Mouse (Mus musculus) midbrain, embryonic 16.5 days (tissue): ENCODE measurements around the gene Limch1. TPM values are rescaled to one million over a fixed set of nuclear protein-coding genes. Genes with fewer than 3 reads are reported as not detected.

Experiments
- ATAC-seq: fragments of 200-750 bp; cut with Nextera tagmentation; 2 replicates; pipeline ENCODE4 v1.8.0; 2017; ENCODE audit warnings: moderate TSS enrichment
- H3K27ac ChIP-seq: fragments of 300-500 bp; sonication (generic); 2 replicates; pipeline ENCODE4 v1.5.1; 2014; ENCODE audit warnings: mild to moderate bottlenecking, low read length, mixed read lengths
- H3K27me3 ChIP-seq: fragments of 300-500 bp; sonication (generic); 2 replicates; pipeline ENCODE4 v1.6.1; 2014; ENCODE audit warnings: low read depth, low read length, mixed read lengths; ENCODE audit not compliant: control insufficient read depth, insufficient read depth
- H3K36me3 ChIP-seq: fragments of 300-500 bp; sonication (generic); 2 replicates; pipeline ENCODE4 v1.6.1; 2014; ENCODE audit warnings: mild to moderate bottlenecking, low read length, moderate library complexity, mixed read lengths; ENCODE audit not compliant: control insufficient read depth, insufficient read depth
- H3K4me1 ChIP-seq: fragments of 300-500 bp; sonication (generic); 2 replicates; pipeline ENCODE4 v1.6.1; 2014; ENCODE audit warnings: mild to moderate bottlenecking, low read length, mixed read lengths; ENCODE audit not compliant: control insufficient read depth, insufficient read depth
- H3K4me2 ChIP-seq: fragments of 300-500 bp; sonication (generic); 2 replicates; pipeline ENCODE4 v1.6.1; 2014; ENCODE audit warnings: mild to moderate bottlenecking, low read length, mixed read lengths
- H3K4me3 ChIP-seq: fragments of 300-500 bp; sonication (generic); 2 replicates; pipeline ENCODE4 v1.5.1; 2014; ENCODE audit warnings: low read depth, mild to moderate bottlenecking, low read length, moderate library complexity, mixed read lengths
- H3K9ac ChIP-seq: fragments of 300-500 bp; sonication (generic); 2 replicates; pipeline ENCODE4 v1.6.1; 2014; ENCODE audit warnings: low read depth, low read length, mixed read lengths
- H3K9me3 ChIP-seq: fragments of 300-500 bp; sonication (generic); replicated peaks from 2 replicates; pipeline ENCODE4 v1.6.1; 2014; ENCODE audit warnings: mild to moderate bottlenecking, low read length, mixed read lengths; ENCODE audit not compliant: control insufficient read depth, poor library complexity, severe bottlenecking
- WGBS: fragments of 180-500 bp; shearing (Covaris S2); extraction: QIAGEN DNeasy Blood & Tissue Kit; methylation state at CpG from one replicate; pipeline ENCODE4 v1.1.7; 2014; 5-methylcytosine and 5-hydroxymethylcytosine counted together
- polyA plus RNA-seq: library from polyadenylated mRNA; unstranded; fragments of >200 nt; fragmentation: Nextera tagmentation; extraction: Ambion mirVana; gene quantifications from 2 replicates; pipeline ENCODE4 v1.2.1, GENCODE M21; 2015

Gene Limch1
- polyA plus RNA-seq, 1 experiment from 2014 or later = 48.8 TPM

GRCm38 (mm10) chr5:66731302-66731697 lies 14.3 kb upstream of the Limch1 start:
- WGBS = 32% methylated on average over 1 of the region's 1 CpGs
- Histone ChIP-seq H3K27me3 (no peaks in the 10 kb centered on the region; the same call in 1 of the 2 replicates), H3K4me2 (no peak overlapping the region), H3K4me3 (no peak overlapping the region), H3K27ac (peak overlapping the region; percentile 51), H3K9ac (no peak overlapping the region), H3K9me3 (no peaks in the 10 kb centered on the region), H3K4me1 (0 out of 2 replicates have a peak, but pooled peaks cover 6% of the 10 kb centered on the region), H3K36me3 (no peaks in the 10 kb centered on the region)
- no peak for ATAC-seq

- Histone ChIP-seq H3K36me3 (no peaks in the 10 kb centered on the region), H3K4me2 (no peak overlapping the region), H3K27ac (no peak overlapping the region), H3K27me3 (no peaks in the 10 kb centered on the region; the same call in 1 of the 2 replicates), H3K9me3 (no peaks in the 10 kb centered on the region), H3K9ac (no peak overlapping the region), H3K4me1 (0 out of 2 replicates have a peak, but pooled peaks cover 6% of the 10 kb centered on the region), H3K4me3 (no peak overlapping the region)
- no peak for ATAC-seq
- 100% methylated on average over 1 of the region's 1 CpGs for WGBS
These were observed 12.1 kb upstream of the Limch1 start for GRCm38 (mm10) chr5:66733556-66733955.

DNA sequence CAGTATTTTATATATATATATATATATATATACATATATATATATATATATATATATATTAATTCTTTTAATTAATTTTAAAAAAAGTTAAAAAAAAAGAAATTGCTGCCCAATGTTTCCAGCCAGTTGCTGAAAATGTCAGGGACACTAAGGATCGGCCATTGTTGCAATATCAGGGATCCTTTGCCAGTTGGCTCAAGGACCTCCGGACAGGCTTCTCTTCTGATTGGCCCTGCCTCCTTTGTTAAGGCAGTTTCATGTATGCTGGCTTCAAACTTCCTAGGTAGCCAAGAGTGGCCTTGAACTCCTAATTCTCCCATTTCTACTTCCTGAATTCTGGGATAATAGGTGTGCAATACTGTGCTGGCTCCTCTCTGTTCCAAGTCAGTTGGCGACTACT lies 6.3 kb upstream of the Limch1 start:
- Histone ChIP-seq H3K36me3 (no peaks in the 10 kb centered on the region), H3K27ac (no peak overlapping the region), H3K9ac (no peak overlapping the region), H3K4me2 (no peak overlapping the region), H3K27me3 (no peaks in the 10 kb centered on the region), H3K4me1 (no peaks in the 10 kb centered on the region), H3K9me3 (no peaks in the 10 kb centered on the region), H3K4me3 (no peak overlapping the region)
- WGBS = 96% methylated on average over 3 of the region's 3 CpGs
- no peak for ATAC-seq

DNA sequence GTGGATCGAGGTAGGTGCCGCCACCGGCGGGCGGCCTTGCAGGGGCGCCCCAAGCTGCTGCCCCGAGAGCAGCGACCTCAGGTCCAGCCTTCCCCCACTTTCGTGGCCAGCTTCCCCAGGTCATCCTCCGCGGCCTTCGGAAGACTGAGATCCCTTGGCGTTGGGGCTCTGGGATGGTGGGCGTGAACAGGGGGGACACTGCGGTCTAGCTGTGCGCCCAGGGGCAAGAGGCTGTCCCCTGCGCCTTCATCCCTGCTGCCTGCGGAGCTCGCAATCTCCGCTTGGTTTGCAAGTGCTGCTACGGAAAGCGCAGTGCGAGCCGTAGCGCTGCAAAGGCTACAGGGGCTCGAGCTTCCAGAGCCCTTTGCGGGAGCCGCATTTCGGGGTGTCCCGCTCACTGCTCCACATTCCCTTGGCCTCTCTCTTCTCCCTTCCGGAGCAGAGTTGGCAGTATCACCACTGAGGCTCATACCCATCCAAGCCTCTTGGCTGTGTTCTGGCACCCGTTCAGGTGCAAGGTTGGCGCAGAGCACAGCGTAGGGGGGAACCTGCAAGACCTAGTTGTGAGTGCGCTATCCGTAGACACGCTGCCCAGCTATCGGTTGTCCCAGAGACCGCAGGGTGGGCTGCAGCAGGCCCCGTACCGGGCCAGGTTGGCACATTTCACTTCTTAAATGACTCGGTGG lies 512 bp downstream of the Limch1 start:
- no peaks in the 10 kb centered on the region for H3K36me3 ChIP-seq
- peaks cover 26% of the 10 kb centered on the region for H3K4me1 ChIP-seq
- H3K4me3 ChIP-seq = peak overlapping the region; percentile 81
- no peaks in the 10 kb centered on the region for H3K9me3 ChIP-seq
- peak overlapping the region; percentile 90 for H3K4me2 ChIP-seq
- peak overlapping the region; percentile 91 for H3K27ac ChIP-seq
- peak overlapping the region; percentile 92 for H3K9ac ChIP-seq
- H3K27me3 ChIP-seq = no peaks in the 10 kb centered on the region
- under 1% methylated on average over 41 of the region's 42 CpGs for WGBS
- peak; percentile 78 for ATAC-seq

DNA sequence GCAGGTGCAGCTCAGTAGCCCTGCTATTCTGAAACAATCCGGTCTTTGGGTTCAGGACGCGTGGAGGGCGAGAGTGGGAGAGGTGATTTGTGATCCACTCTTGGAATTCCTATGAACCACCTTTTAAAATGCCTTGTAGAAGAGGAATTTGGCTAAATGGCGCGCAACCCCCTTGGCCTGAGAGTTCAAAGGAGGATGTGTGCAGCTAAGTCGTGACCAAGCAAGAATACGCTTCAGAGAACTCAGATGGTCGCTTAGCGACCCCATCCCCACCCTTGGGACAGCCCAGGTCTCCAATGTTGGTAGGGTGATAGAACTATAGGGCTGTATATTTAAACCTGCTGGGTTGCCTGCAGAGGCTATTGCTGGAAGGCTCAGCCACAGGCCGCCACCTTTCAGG lies 1.1 kb downstream of the Limch1 start:
- peak overlapping the region; percentile 92 for H3K9ac ChIP-seq
- H3K4me1 ChIP-seq = peaks cover 31% of the 10 kb centered on the region
- no peaks in the 10 kb centered on the region for H3K9me3 ChIP-seq
- no peaks in the 10 kb centered on the region for H3K36me3 ChIP-seq
- H3K4me2 ChIP-seq = peak overlapping the region; percentile 90
- no peaks in the 10 kb centered on the region for H3K27me3 ChIP-seq
- H3K4me3 ChIP-seq = peak overlapping the region; percentile 81
- WGBS = 5% methylated on average over 11 of the region's 11 CpGs
- H3K27ac ChIP-seq = peak overlapping the region; percentile 91
- ATAC-seq = no peak; the same call in 1 of the 2 replicates

- peak overlapping the region; percentile 26 for H3K4me3 ChIP-seq
- no peaks in the 10 kb centered on the region for H3K27me3 ChIP-seq
- H3K4me1 ChIP-seq = peaks cover 31% of the 10 kb centered on the region
- ATAC-seq = no peak
- H3K9me3 ChIP-seq = no peaks in the 10 kb centered on the region
- H3K27ac ChIP-seq = peak overlapping the region; percentile 45
- H3K36me3 ChIP-seq = no peaks in the 10 kb centered on the region
- H3K4me2 ChIP-seq = peak overlapping the region; percentile 90
- H3K9ac ChIP-seq = peak overlapping the region; percentile 57
- 6% methylated on average over 10 of the region's 10 CpGs for WGBS
These were observed 2.3 kb downstream of the Limch1 start for GRCm38 (mm10) chr5:66747761-66748430.

DNA sequence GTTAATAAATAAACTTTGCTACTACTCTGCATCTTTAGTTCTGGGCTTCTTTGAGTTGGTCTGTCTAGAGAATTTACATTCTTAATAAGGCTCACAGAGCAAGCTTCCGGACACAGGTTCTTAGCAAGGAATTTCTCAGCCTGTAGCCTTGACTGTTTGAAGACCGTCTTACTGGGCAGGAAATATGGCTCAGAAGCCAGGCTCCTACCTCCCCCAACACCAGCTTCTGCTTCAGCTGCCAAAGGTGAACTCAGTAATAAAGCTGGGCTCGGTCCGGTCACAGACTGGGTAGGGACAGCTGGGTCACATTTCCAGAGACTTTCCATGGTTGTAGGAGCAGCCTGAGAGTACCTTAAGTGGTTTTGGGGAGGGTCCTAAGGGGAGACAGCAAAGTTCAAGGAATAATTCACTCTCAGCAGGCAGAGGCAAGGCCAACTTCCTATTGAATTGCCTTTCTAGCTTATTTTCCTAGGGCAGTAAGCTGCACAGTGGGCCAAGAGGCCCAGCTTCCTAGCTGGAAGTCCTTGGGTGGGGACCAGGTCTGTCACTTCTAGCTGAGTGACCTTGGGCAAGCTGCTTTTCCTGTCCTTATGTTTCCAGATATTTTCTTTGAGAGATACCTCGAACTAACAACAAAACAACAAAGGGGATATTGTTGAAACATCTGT lies 3.0 kb downstream of the Limch1 start:
- Histone ChIP-seq H3K4me3 (peak overlapping the region; percentile 26; the same call in 1 of the 2 replicates), H3K9ac (no peak overlapping the region)
- WGBS = 26% methylated on average over 5 of the region's 5 CpGs

GRCm38 (mm10) chr5:66750641-66751040 lies 5.0 kb downstream of the Limch1 start:
- Histone ChIP-seq H3K4me1 (peaks cover 29% of the 10 kb centered on the region), H3K27me3 (no peaks in the 10 kb centered on the region), H3K4me2 (no peak overlapping the region), H3K4me3 (no peak overlapping the region), H3K9ac (no peak overlapping the region), H3K36me3 (no peaks in the 10 kb centered on the region), H3K9me3 (no peaks in the 10 kb centered on the region), H3K27ac (no peak overlapping the region)
- whole genome bisulfite sequencing = 61% methylated on average over 7 of the region's 7 CpGs
- no peak for ATAC-seq

More for the DNA sequence above, 3.0 kb downstream of the Limch1 start:
- Histone ChIP-seq H3K4me2 (peak overlapping the region; percentile 90), H3K27me3 (no peaks in the 10 kb centered on the region), H3K27ac (peak overlapping the region; percentile 56), H3K9me3 (no peaks in the 10 kb centered on the region), H3K4me1 (peaks cover 31% of the 10 kb centered on the region), H3K36me3 (no peaks in the 10 kb centered on the region)
- no peak for ATAC-seq
